11 mouse cellular contexts compared by ENCODE assay signal in genomic region chr3:62374831-62375230, GRCm38 (mm10). TPM values are rescaled to one million over a fixed set of nuclear protein-coding genes. Genes with fewer than 3 reads are reported as not detected.
DNase-seq lines count a peak whose midpoint lies in the region; ATAC-seq and TF ChIP-seq lines count a peak whose summit lies in the region.
"Had no signal": no experiment of that assay in that cellular context is flagged by ENCODE, and none has a peak within 500 bp of the region (broad histone marks: within the 10 kb centered on the region; RNA-seq: fewer than 3 reads in every experiment).

No protein-coding gene starts in this region.

- peak; percentile 32 for DNase-seq in embryo, embryonic 10 days (ENCODE audit: low spot score)
- no peak for DNase-seq in embryo, embryonic 9.5 days (ENCODE audit: extremely low spot score)
- DNase-seq in heart, adult 8-10 months (ENCODE audit: low spot score), result peak; percentile 58
- peak; percentile 89 for DNase-seq in kidney, adult 2 months
- no peak for DNase-seq in testis, postnatal 10 days (ENCODE audit: low spot score)
- no peak for DNase-seq in MN1 (ENCODE audit: low spot score)
- no peak for DNase-seq in left cerebral cortex, postnatal 36 days (ENCODE audit: low spot score in 2 of 2)
- DNase-seq: retina, postnatal 1 day had no signal

- H3K9me3 ChIP-seq in lung, embryonic 16.5 days (ENCODE audit: control insufficient read depth, low read length), result no peaks in the 10 kb centered on the region

- H3K27me3 ChIP-seq in kidney, adult 2 months (replicated peaks; ENCODE audit: control insufficient read depth, insufficient read depth, low read length), result no peaks in the 10 kb centered on the region
- H3K27me3 ChIP-seq in lung, embryonic 16.5 days (ENCODE audit: control insufficient read depth, insufficient read depth, low read depth, low read length), result no peaks in the 10 kb centered on the region

- 0 out of 2 replicates have a peak, but pooled peaks cover 3% of the 10 kb centered on the region for H3K4me1 ChIP-seq in kidney, adult 2 months (ENCODE audit: control insufficient read depth, insufficient read depth, low read length)
- 0 out of 2 replicates have a peak, but pooled peaks cover 9% of the 10 kb centered on the region for H3K4me1 ChIP-seq in lung, embryonic 16.5 days (replicated peaks; ENCODE audit: control insufficient read depth, insufficient read depth, low read length)

- peak; percentile 85 for ATAC-seq in lung, embryonic 16.5 days (ENCODE audit: low read depth)

- H3K27ac ChIP-seq in kidney, adult 2 months (ENCODE audit: insufficient read depth, low read depth, low read length), result peak overlapping the region; percentile 75
- H3K27ac ChIP-seq in lung, embryonic 16.5 days (ENCODE audit: low read length), result peak overlapping the region; percentile 59; the same call in 1 of the 2 replicates
- H3K27ac ChIP-seq: liver, embryonic 14.5 days had no signal

- no peak for TF ChIP-seq CTCF in kidney, adult 2 months (conservative IDR thresholded peaks at IDR 0.05; ENCODE audit: insufficient read depth, insufficient read length, low read depth, low read length)

- WGBS in kidney, adult 2 months, result 54% methylated on average over 6 of the region's 6 CpGs
- WGBS in lung, embryonic 16.5 days, result 61% methylated on average over 6 of the region's 6 CpGs

- H3K9ac ChIP-seq in lung, embryonic 16.5 days (ENCODE audit: low read length), result no peak overlapping the region
- H3K9ac ChIP-seq: liver, embryonic 14.5 days had no signal

- H3K4me3 ChIP-seq in kidney, adult 2 months (ENCODE audit: insufficient read depth, low read depth, low read length), result no peak overlapping the region
- no peak overlapping the region for H3K4me3 ChIP-seq in lung, embryonic 16.5 days (ENCODE audit: low read length)
- H3K4me3 ChIP-seq: myocyte had no signal

- no peaks in the 10 kb centered on the region for H3K36me3 ChIP-seq in kidney, adult 2 months (ENCODE audit: control insufficient read depth, insufficient read depth, low read length)
- no peaks in the 10 kb centered on the region for H3K36me3 ChIP-seq in lung, embryonic 16.5 days (ENCODE audit: control insufficient read depth, insufficient read depth, low read length)

- intact Hi-C loops in left cerebral cortex, postnatal 36 days (cut with DNase I), result no loop called here

- TF ChIP-seq POLR2A in kidney, adult 2 months (IDR thresholded peaks at IDR 0.05; ENCODE audit: low read depth, low read length), result no peak

- H3K4me2 ChIP-seq in lung, embryonic 16.5 days (ENCODE audit: low read depth, low read length), result no peak overlapping the region

RNA-seq across cellular contexts. Expression of gene Arhgef26, which starts 36.7 kb away (rescaled TPM):
- total RNA-seq in heart, adult 8-10 months (2022), result 1 to 10 TPM; 1.8 to 3.9 (median 2.5) TPM
- 1.3 and 1.6 TPM in 2 replicates for polyA plus RNA-seq in kidney, adult 2 months (2012; rRNA removed)
- 19.6 and 20.9 TPM in 2 replicates for polyA plus RNA-seq in lung, embryonic 16.5 days (2015; fragmentation: Nextera tagmentation; extraction: Ambion mirVana)
- total RNA-seq in left cerebral cortex, postnatal 36 days (2021), result 10 to 100 TPM; 21.1 to 21.5 TPM

Comparison
In these comparisons a context has a peak if more than half of its experiments do, and no peak if none do; other contexts are left out.
1. DNase-seq: peak in embryo, embryonic 10 days (single experiment), heart, adult 8-10 months (single experiment) and kidney, adult 2 months (single experiment); none in embryo, embryonic 9.5 days (single experiment), testis, postnatal 10 days (single experiment), MN1 (single experiment) and left cerebral cortex, postnatal 36 days (0 of 2).
2. RNA of gene Arhgef26, which starts 36.7 kb away (total RNA-seq): 21.1 to 21.5 TPM in left cerebral cortex, postnatal 36 days; 1.8 to 3.9 TPM in heart, adult 8-10 months; every median in the first group is over 4 times any median in the second.